8 mouse cellular contexts compared by ENCODE assay signal in genomic region chr14:54576241-54577088, GRCm38 (mm10). TPM values are rescaled to one million over a fixed set of nuclear protein-coding genes. Genes with fewer than 3 reads are reported as not detected.
DNase-seq lines count a peak whose midpoint lies in the region; ATAC-seq and TF ChIP-seq lines count a peak whose summit lies in the region.

No protein-coding gene starts in this region.

- intact Hi-C loops in heart, postnatal 25 days (cut with DNase I) = loop anchor here (10.0 kb wide), 1 partner anchor 352 kb away; no protein-coding TSS in a partner anchor

- H3K36me3 ChIP-seq in heart, embryonic 10.5 days = peaks cover 24% of the 10 kb centered on the region
- H3K36me3 ChIP-seq in heart, embryonic 13.5 days = peaks cover 20% of the 10 kb centered on the region
- H3K36me3 ChIP-seq in kidney, postnatal 0 days (ENCODE audit: insufficient read depth, low read length) = no peaks in the 10 kb centered on the region
- H3K36me3 ChIP-seq in midbrain, embryonic 14.5 days (ENCODE audit: control insufficient read depth, insufficient read depth, low read length) = no peaks in the 10 kb centered on the region

- no peak for DNase-seq in heart, embryonic 10.5 days (ENCODE audit: low spot score)
- DNase-seq in heart, postnatal 25 days (ENCODE audit: low spot score) = no peak
- DNase-seq in adrenal gland, postnatal 14 days = peak; percentile 58
- peak; percentile 38 for DNase-seq in kidney, postnatal 0 days (ENCODE audit: low spot score)
- DNase-seq in midbrain, embryonic 14.5 days = peak; percentile 42
- DNase-seq in c-Kit-positive CD71-positive TER-119-positive erythroid progenitor cells, embryonic 14.5 days (ENCODE audit: low spot score) = no peak
- no peak for DNase-seq in cerebellum, postnatal 4 days (ENCODE audit: low spot score in 2 of 2)

- H3K9ac ChIP-seq in heart, embryonic 13.5 days = peak overlapping the region; percentile 99
- H3K9ac ChIP-seq in kidney, postnatal 0 days (ENCODE audit: low read depth, low read length) = peak overlapping the region; percentile 93
- peak overlapping the region; percentile 67 for H3K9ac ChIP-seq in midbrain, embryonic 14.5 days (replicated peaks; ENCODE audit: low read length)

- under 1% methylated on average over 84 of the region's 84 CpGs for WGBS in heart, embryonic 10.5 days
- under 1% methylated on average over 84 of the region's 84 CpGs for WGBS in heart, embryonic 13.5 days
- under 1% methylated on average over 82 of the region's 84 CpGs for WGBS in kidney, postnatal 0 days
- under 1% methylated on average over 84 of the region's 84 CpGs for WGBS in midbrain, embryonic 14.5 days

- ATAC-seq in heart, embryonic 13.5 days (ENCODE audit: extremely low read depth, insufficient number of reproducible peaks, low FRiP score, low TSS enrichment) = no peak
- peak; percentile 0; the same call in 1 of the 2 replicates for ATAC-seq in kidney, postnatal 0 days (replicated peaks; ENCODE audit: low FRiP score, low read depth)
- ATAC-seq in midbrain, embryonic 14.5 days (ENCODE audit: low FRiP score, low TSS enrichment) = no peak

- peaks cover 47% of the 10 kb centered on the region for H3K4me1 ChIP-seq in heart, embryonic 10.5 days
- peaks cover 49% of the 10 kb centered on the region for H3K4me1 ChIP-seq in heart, embryonic 13.5 days
- peaks cover 42% of the 10 kb centered on the region for H3K4me1 ChIP-seq in kidney, postnatal 0 days (replicated peaks; ENCODE audit: insufficient read depth, low read length)
- H3K4me1 ChIP-seq in midbrain, embryonic 14.5 days (ENCODE audit: control insufficient read depth, insufficient read depth, low read length) = peaks cover 32% of the 10 kb centered on the region

- H3K27me3 ChIP-seq in heart, embryonic 10.5 days (ENCODE audit: insufficient read depth, poor library complexity, severe bottlenecking) = no peaks in the 10 kb centered on the region
- H3K27me3 ChIP-seq in heart, embryonic 13.5 days (replicated peaks) = no peaks in the 10 kb centered on the region
- H3K27me3 ChIP-seq in kidney, postnatal 0 days (ENCODE audit: insufficient read depth, low read length) = no peaks in the 10 kb centered on the region
- H3K27me3 ChIP-seq in midbrain, embryonic 14.5 days (ENCODE audit: control insufficient read depth, insufficient read depth, low read length) = peaks cover 23% of the 10 kb centered on the region

- no peaks in the 10 kb centered on the region for H3K9me3 ChIP-seq in heart, embryonic 10.5 days
- no peaks in the 10 kb centered on the region for H3K9me3 ChIP-seq in heart, embryonic 13.5 days
- H3K9me3 ChIP-seq in kidney, postnatal 0 days (replicated peaks; ENCODE audit: low read length) = no peaks in the 10 kb centered on the region
- H3K9me3 ChIP-seq in midbrain, embryonic 14.5 days (ENCODE audit: control insufficient read depth, low read length) = no peaks in the 10 kb centered on the region

- peak overlapping the region; percentile 95 for H3K27ac ChIP-seq in heart, embryonic 10.5 days
- H3K27ac ChIP-seq in heart, embryonic 13.5 days (replicated peaks) = peak overlapping the region; percentile 96
- H3K27ac ChIP-seq in kidney, postnatal 0 days = peak overlapping the region; percentile 94
- peak overlapping the region; percentile 73 for H3K27ac ChIP-seq in midbrain, embryonic 14.5 days (replicated peaks; ENCODE audit: low read depth, low read length)

- H3K4me2 ChIP-seq in heart, embryonic 13.5 days = peak overlapping the region; percentile 81
- peak overlapping the region; percentile 85 for H3K4me2 ChIP-seq in kidney, postnatal 0 days (ENCODE audit: low read length)
- H3K4me2 ChIP-seq in midbrain, embryonic 14.5 days (ENCODE audit: low read length) = peak overlapping the region; percentile 64

- no peak for TF ChIP-seq CTCF in kidney, postnatal 0 days (IDR thresholded peaks at IDR 0.05; ENCODE audit: low read depth)

- peak overlapping the region; percentile 93 for H3K4me3 ChIP-seq in heart, embryonic 10.5 days
- H3K4me3 ChIP-seq in heart, embryonic 13.5 days = peak overlapping the region; percentile 92
- peak overlapping the region; percentile 85 for H3K4me3 ChIP-seq in kidney, postnatal 0 days (replicated peaks; ENCODE audit: low read depth, low read length)
- H3K4me3 ChIP-seq in midbrain, embryonic 14.5 days (replicated peaks; ENCODE audit: low read depth, low read length) = peak overlapping the region; percentile 51

RNA-seq across cellular contexts. Expression of gene Ajuba, which starts 0.9 kb away (rescaled TPM):
- 43.0 and 62.5 TPM in 2 replicates for polyA plus RNA-seq in heart, embryonic 10.5 days (2016; fragmentation: Nextera tagmentation; extraction: Ambion mirVana)
- 1 to 10 TPM; 6.0 to 6.5 TPM for total RNA-seq in heart, postnatal 25 days (2021)
- total RNA-seq in adrenal gland, postnatal 14 days (2021) = 18.2 and 23.3 TPM in 2 replicates
- 28.1 and 29.6 TPM in 2 replicates for polyA plus RNA-seq in heart, embryonic 13.5 days (2015; fragmentation: Nextera tagmentation; extraction: Ambion mirVana)
- polyA plus RNA-seq in kidney, postnatal 0 days (2015; fragmentation: Nextera tagmentation; extraction: Ambion mirVana) = 34.6 and 40.9 TPM in 2 replicates
- polyA plus RNA-seq in midbrain, embryonic 14.5 days (2014; fragmentation: Nextera tagmentation; extraction: Ambion mirVana) = 3.6 and 4.8 TPM in 2 replicates

RNA-seq across cellular contexts. Expression of gene Haus4, which starts 22.0 kb away (rescaled TPM):
- polyA plus RNA-seq in heart, embryonic 10.5 days (2016; fragmentation: Nextera tagmentation; extraction: Ambion mirVana) = 50.2 and 52.9 TPM in 2 replicates
- total RNA-seq in heart, postnatal 25 days (2021) = 1 to 10 TPM; 3.2 to 3.6 TPM
- total RNA-seq in adrenal gland, postnatal 14 days (2021) = 27.6 and 29.3 TPM in 2 replicates
- 42.0 and 43.5 TPM in 2 replicates for polyA plus RNA-seq in heart, embryonic 13.5 days (2015; fragmentation: Nextera tagmentation; extraction: Ambion mirVana)
- polyA plus RNA-seq in kidney, postnatal 0 days (2015; fragmentation: Nextera tagmentation; extraction: Ambion mirVana) = 41.6 and 46.4 TPM in 2 replicates
- 13.3 and 14.7 TPM in 2 replicates for polyA plus RNA-seq in midbrain, embryonic 14.5 days (2014; fragmentation: Nextera tagmentation; extraction: Ambion mirVana)

RNA-seq across cellular contexts. Expression of gene 4931414P19Rik, which starts 29.3 kb away (rescaled TPM):
- 7.7 and 8.3 TPM in 2 replicates for polyA plus RNA-seq in heart, embryonic 10.5 days (2016; fragmentation: Nextera tagmentation; extraction: Ambion mirVana)
- total RNA-seq in heart, postnatal 25 days (2021) = 1 to 10 TPM; 3.7 to 4.0 TPM
- 5.4 and 6.2 TPM in 2 replicates for total RNA-seq in adrenal gland, postnatal 14 days (2021)
- polyA plus RNA-seq in heart, embryonic 13.5 days (2015; fragmentation: Nextera tagmentation; extraction: Ambion mirVana) = 5.8 and 6.0 TPM in 2 replicates
- polyA plus RNA-seq in kidney, postnatal 0 days (2015; fragmentation: Nextera tagmentation; extraction: Ambion mirVana) = 6.4 TPM in 2 replicates
- 5.4 and 6.1 TPM in 2 replicates for polyA plus RNA-seq in midbrain, embryonic 14.5 days (2014; fragmentation: Nextera tagmentation; extraction: Ambion mirVana)

RNA-seq across cellular contexts. Expression of gene Psmb5, which starts 41.4 kb away (rescaled TPM):
- 392 and 455 TPM in 2 replicates for polyA plus RNA-seq in heart, embryonic 10.5 days (2016; fragmentation: Nextera tagmentation; extraction: Ambion mirVana)
- 100 to 1,000 TPM; 195 to 201 TPM for total RNA-seq in heart, postnatal 25 days (2021)
- total RNA-seq in adrenal gland, postnatal 14 days (2021) = 248 and 259 TPM in 2 replicates
- polyA plus RNA-seq in heart, embryonic 13.5 days (2015; fragmentation: Nextera tagmentation; extraction: Ambion mirVana) = 323 and 363 TPM in 2 replicates
- polyA plus RNA-seq in kidney, postnatal 0 days (2015; fragmentation: Nextera tagmentation; extraction: Ambion mirVana) = 370 and 387 TPM in 2 replicates
- 409 and 454 TPM in 2 replicates for polyA plus RNA-seq in midbrain, embryonic 14.5 days (2014; fragmentation: Nextera tagmentation; extraction: Ambion mirVana)

RNA-seq across cellular contexts. Expression of gene Psmb11, which starts 44.8 kb away (rescaled TPM):
- not detected in 2 replicates for polyA plus RNA-seq in heart, embryonic 10.5 days (2016; fragmentation: Nextera tagmentation; extraction: Ambion mirVana)
- not detected for total RNA-seq in heart, postnatal 25 days (2021)
- total RNA-seq in adrenal gland, postnatal 14 days (2021) = not detected in 2 replicates
- polyA plus RNA-seq in heart, embryonic 13.5 days (2015; fragmentation: Nextera tagmentation; extraction: Ambion mirVana) = 0.23 and 0.68 TPM in 2 replicates
- polyA plus RNA-seq in kidney, postnatal 0 days (2015; fragmentation: Nextera tagmentation; extraction: Ambion mirVana) = 0.13 TPM in 1 of 2 replicates, not detected in the other
- polyA plus RNA-seq in midbrain, embryonic 14.5 days (2014; fragmentation: Nextera tagmentation; extraction: Ambion mirVana) = 0.18 TPM in 1 of 2 replicates, not detected in the other

Comparison
In these comparisons a context has a peak if more than half of its experiments do, and no peak if none do; other contexts are left out.
1. DNase-seq: peak in adrenal gland, postnatal 14 days (single experiment), kidney, postnatal 0 days (single experiment) and midbrain, embryonic 14.5 days (single experiment); none in heart, embryonic 10.5 days (single experiment), heart, postnatal 25 days (single experiment), c-Kit-positive CD71-positive TER-119-positive erythroid progenitor cells, embryonic 14.5 days (single experiment) and cerebellum, postnatal 4 days (0 of 2).
2. Peak in every context shown above with its lines, with median percentiles within 50 percentile points of each other: H3K27ac ChIP-seq, H3K4me3 ChIP-seq, H3K4me2 ChIP-seq and H3K9ac ChIP-seq.